Mouse (Mus musculus) small intestine, adult 2 months (tissue): Measurements from ENCODE around the gene Hba-x.

Experiments used
- CTCF ChIP-seq: fragments of 200-500 bp; IDR thresholded peaks from 2 replicates; pipeline ENCODE4 v1.5.1; 2012; ENCODE audit warnings: low read depth, mild to moderate bottlenecking, control low read depth, inconsistent platforms, low read length, moderate library complexity, mixed read lengths; ENCODE audit not compliant: insufficient replicate concordance, insufficient read length; ENCODE audit errors: extremely low read depth
- POLR2A ChIP-seq: fragments of 200-500 bp; IDR thresholded peaks from 2 replicates; pipeline ENCODE4 v1.6.1; 2012; ENCODE audit warnings: low read depth, mild to moderate bottlenecking, control low read depth, inconsistent platforms, low read length, moderate library complexity

DNA sequence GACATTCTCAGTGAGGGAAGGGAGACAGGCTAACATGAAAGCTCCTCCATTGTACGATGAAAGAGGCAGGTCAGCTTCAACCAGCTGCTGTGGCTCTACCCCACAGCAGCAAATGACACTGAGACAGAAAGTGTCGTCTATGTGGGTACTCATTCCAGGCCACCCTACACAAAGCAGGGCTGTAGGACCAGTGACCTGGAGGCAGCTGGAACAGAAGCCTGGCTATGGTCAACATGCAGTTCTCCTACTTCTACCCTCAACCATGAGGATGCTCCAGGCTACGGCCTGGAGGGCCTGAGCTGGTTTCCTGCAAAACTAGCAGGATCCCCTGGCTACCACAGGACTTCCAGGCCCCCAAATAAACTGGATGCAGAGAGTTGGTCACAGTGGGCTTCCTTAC, 19.6 kb upstream of the Hba-x start:
- no peak for TF ChIP-seq CTCF
- TF ChIP-seq POLR2A, result no peak
